In the genomic region with DNA sequence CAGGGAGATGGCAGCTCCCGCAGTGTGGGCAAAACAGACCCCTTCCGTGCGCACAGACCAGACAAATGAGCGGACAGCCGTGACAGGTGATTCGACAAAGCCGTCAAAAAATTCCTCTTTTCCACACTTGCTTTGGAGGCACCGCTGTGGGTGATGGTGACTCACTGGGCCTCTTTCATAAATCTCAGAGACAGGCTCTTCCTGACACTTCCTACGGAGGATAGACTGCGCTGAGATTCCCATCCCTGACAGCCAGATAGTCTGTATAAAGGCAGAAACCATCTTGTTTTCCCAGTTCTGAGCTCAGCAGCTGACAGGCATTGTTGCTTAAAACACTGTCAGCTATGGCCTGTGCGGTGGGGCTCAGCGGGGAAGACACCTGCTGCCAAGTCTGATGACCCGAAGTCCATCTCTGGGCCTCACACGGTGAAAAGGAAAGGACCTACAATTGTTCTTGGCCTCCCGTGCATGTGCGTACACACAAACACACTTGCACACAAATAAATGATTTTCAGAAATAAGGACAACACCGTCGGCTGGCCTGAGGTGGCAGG, we compare ENCODE assay signal across 9 mouse cellular contexts. TPM values are rescaled to one million over a fixed set of nuclear protein-coding genes. Genes with fewer than 3 reads are reported as not detected.
A peak's percentile ranks its signal among the peaks of the same experiment; 100 is the strongest.
DNase-seq lines count a peak whose midpoint lies in the region; ATAC-seq and TF ChIP-seq lines count a peak whose summit lies in the region.
"Had no signal": no experiment of that assay in that cellular context is flagged by ENCODE, and none has a peak within 500 bp of the region (broad histone marks: within the 10 kb centered on the region; RNA-seq: fewer than 3 reads in every experiment).

No protein-coding gene starts in this region.

- H3K9me3 ChIP-seq in heart, embryonic 12.5 days (replicated peaks), result no peaks in the 10 kb centered on the region
- no peaks in the 10 kb centered on the region for H3K9me3 ChIP-seq in forebrain, embryonic 11.5 days (ENCODE audit: control insufficient read depth, low read length)

- H3K36me3 ChIP-seq in heart, embryonic 12.5 days, result no peaks in the 10 kb centered on the region
- H3K36me3 ChIP-seq in forebrain, embryonic 11.5 days (ENCODE audit: control insufficient read depth, insufficient read depth, low read length), result no peaks in the 10 kb centered on the region

- TF ChIP-seq POLR2A in brain, embryonic 14.5 days (IDR thresholded peaks at IDR 0.05; ENCODE audit: borderline replicate concordance, extremely low read depth, insufficient read depth, insufficient read length, poor library complexity, severe bottlenecking), result no peak

- ATAC-seq in heart, embryonic 12.5 days (ENCODE audit: insufficient number of reproducible peaks, low FRiP score), result no peak
- ATAC-seq in forebrain, embryonic 11.5 days (replicated peaks; ENCODE audit: low FRiP score), result no peak
- no peak for ATAC-seq in monocyte, adult 5-6 weeks (replicated peaks; ENCODE audit: insufficient number of reproducible peaks, low FRiP score, low TSS enrichment, poor library complexity, severe bottlenecking)

- no peak for DNase-seq in heart, postnatal 4 days
- peak; percentile 52 for DNase-seq in brain, embryonic 14.5 days (ENCODE audit: low read depth)
- DNase-seq in forebrain, embryonic 11.5 days (ENCODE audit: low spot score), result no peak
- DNase-seq in mesoderm, embryonic 11.5 days (ENCODE audit: low read depth, low spot score), result peak; percentile 52
- DNase-seq in gastrocnemius, postnatal 10 days, result no peak
- no peak for DNase-seq in spleen, postnatal 36 days (ENCODE audit: low spot score in 2 of 2)

- WGBS in heart, embryonic 12.5 days, result 59% methylated on average over 18 of the region's 18 CpGs
- WGBS in forebrain, embryonic 11.5 days, result 50% methylated on average over 18 of the region's 18 CpGs

- no peaks in the 10 kb centered on the region for H3K27me3 ChIP-seq in heart, embryonic 12.5 days (replicated peaks)
- H3K27me3 ChIP-seq in forebrain, embryonic 11.5 days (ENCODE audit: control insufficient read depth, insufficient read depth, low read length), result no peaks in the 10 kb centered on the region
- H3K27me3 ChIP-seq: CH12.LX had no signal

- H3K27ac ChIP-seq in heart, embryonic 12.5 days (ENCODE audit: poor library complexity, severe bottlenecking), result no peak overlapping the region
- no peak overlapping the region for H3K27ac ChIP-seq in forebrain, embryonic 11.5 days (ENCODE audit: low read depth, low read length)

- H3K9ac ChIP-seq in heart, embryonic 12.5 days, result 0 out of 2 replicates have a peak overlapping the region, but pooled peaks have one; percentile 46
- H3K9ac ChIP-seq in forebrain, embryonic 11.5 days (ENCODE audit: low read length), result peak overlapping the region; percentile 14; the same call in 1 of the 2 replicates

- peak overlapping the region; percentile 68 for H3K4me2 ChIP-seq in heart, embryonic 12.5 days
- H3K4me2 ChIP-seq in forebrain, embryonic 11.5 days (ENCODE audit: low read depth, low read length, severe bottlenecking), result peak overlapping the region; percentile 37; the same call in 1 of the 2 replicates

- H3K4me3 ChIP-seq in heart, embryonic 12.5 days, result no peak overlapping the region
- no peak overlapping the region for H3K4me3 ChIP-seq in forebrain, embryonic 11.5 days (ENCODE audit: low read depth, low read length)

- no peak for TF ChIP-seq CTCF in brain, embryonic 14.5 days (IDR thresholded peaks at IDR 0.05; ENCODE audit: borderline replicate concordance, extremely low read depth, insufficient read depth, insufficient read length)

- H3K4me1 ChIP-seq in heart, embryonic 12.5 days (replicated peaks), result peaks cover 76% of the 10 kb centered on the region
- H3K4me1 ChIP-seq in forebrain, embryonic 11.5 days (replicated peaks; ENCODE audit: control insufficient read depth, insufficient read depth, low read length), result peaks cover 20% of the 10 kb centered on the region

RNA-seq across cellular contexts. Expression of a gene that starts 43.4 kb away (rescaled TPM):
- 11.6 and 12.2 TPM in 2 replicates for polyA plus RNA-seq in heart, embryonic 12.5 days (2016; fragmentation: Nextera tagmentation; extraction: Ambion mirVana)
- total RNA-seq in heart, postnatal 4 days (2021), result 10 to 100 TPM; 30.4 to 30.7 TPM
- polyA plus RNA-seq in brain, embryonic 14.5 days (2012; rRNA removed), result 5.0 and 10.7 TPM in 2 replicates
- 5.2 and 5.3 TPM in 2 replicates for polyA plus RNA-seq in forebrain, embryonic 11.5 days (2014; fragmentation: Nextera tagmentation; extraction: Ambion mirVana)
- total RNA-seq in gastrocnemius, postnatal 10 days (2021), result 10 to 100 TPM; 11.2 to 13.8 TPM
- total RNA-seq in monocyte, adult 5-6 weeks (2017), result 12.8 to 13.9 TPM (median 13.3 TPM) in 3 replicates

Comparison
In these comparisons a context has a peak if more than half of its experiments do, and no peak if none do; other contexts are left out.
1. DNase-seq: peak in brain, embryonic 14.5 days (single experiment) and mesoderm, embryonic 11.5 days (single experiment); none in heart, postnatal 4 days (single experiment), forebrain, embryonic 11.5 days (single experiment), gastrocnemius, postnatal 10 days (single experiment) and spleen, postnatal 36 days (0 of 2).